Comparison of ENCODE assay signal across 27 mouse cellular contexts in genomic region chr7:143254901-143255300, GRCm38 (mm10).
DNase-seq lines count a peak whose midpoint lies in the region; ATAC-seq and TF ChIP-seq lines count a peak whose summit lies in the region.
"Had no signal": no experiment of that assay in that cellular context is flagged by ENCODE, and none has a peak within 500 bp of the region (broad histone marks: within the 10 kb centered on the region; RNA-seq: fewer than 3 reads in every experiment).

No protein-coding gene starts in this region.

- H3K27ac ChIP-seq in embryonic facial prominence, embryonic 14.5 days (replicated peaks; ENCODE audit: low read depth, low read length): no peak overlapping the region
- no peak overlapping the region for H3K27ac ChIP-seq in embryonic facial prominence, embryonic 10.5 days (replicated peaks)
- H3K27ac ChIP-seq in heart, embryonic 10.5 days: no peak overlapping the region
- H3K27ac ChIP-seq in liver, postnatal 0 days (ENCODE audit: low read depth): no peak overlapping the region
- 0 out of 2 replicates have a peak overlapping the region, but pooled peaks have one; percentile 17 for H3K27ac ChIP-seq in embryonic facial prominence, embryonic 15.5 days (replicated peaks)
- H3K27ac ChIP-seq in forebrain, embryonic 13.5 days: no peak overlapping the region
- H3K27ac ChIP-seq: embryonic facial prominence, embryonic 13.5 days; forebrain, embryonic 10.5 days; forebrain, embryonic 12.5 days; forebrain, embryonic 15.5 days had no signal

- H3K4me2 ChIP-seq in embryonic facial prominence, embryonic 14.5 days (ENCODE audit: low read depth, low read length): no peak overlapping the region
- no peak overlapping the region for H3K4me2 ChIP-seq in liver, postnatal 0 days (ENCODE audit: low read depth, low read length)
- no peak overlapping the region for H3K4me2 ChIP-seq in embryonic facial prominence, embryonic 15.5 days (replicated peaks)
- no peak overlapping the region for H3K4me2 ChIP-seq in forebrain, embryonic 13.5 days
- H3K4me2 ChIP-seq: embryonic facial prominence, embryonic 13.5 days; forebrain, embryonic 12.5 days; forebrain, embryonic 15.5 days had no signal

- peak; percentile 47 for DNase-seq in embryonic facial prominence, embryonic 14.5 days (ENCODE audit: low spot score)
- DNase-seq in embryonic facial prominence, embryonic 10.5 days (ENCODE audit: low spot score): no peak
- DNase-seq in heart, embryonic 10.5 days (ENCODE audit: low spot score): peak; percentile 64
- DNase-seq in heart, adult 8-10 months (ENCODE audit: low spot score): no peak
- DNase-seq in liver, postnatal 0 days: peak; percentile 9
- DNase-seq in liver: no peak
- DNase-seq: adrenal gland, adult 8-10 months; adrenal gland, postnatal 14 days; adrenal gland, postnatal 36 days; B cell, adult 2 months; cerebellum, adult 11-12 months; cerebellum, adult 2 months; cerebellum, adult 9-10 months; cerebellum, postnatal 10 days; cerebellum, postnatal 25 days; forebrain, postnatal 0 days had no signal

- ATAC-seq in embryonic facial prominence, embryonic 14.5 days (ENCODE audit: low read depth): no peak; the same call in 1 of the 2 replicates
- no peak for ATAC-seq in liver, postnatal 0 days
- no peak for ATAC-seq in embryonic facial prominence, embryonic 15.5 days (ENCODE audit: insufficient number of reproducible peaks, low FRiP score, low TSS enrichment, low read depth)
- no peak for ATAC-seq in forebrain, embryonic 13.5 days
- ATAC-seq: activated CD4-positive, CD25-positive, alpha-beta regulatory T cell, adult 4 months; CD4-positive, CD25-positive, alpha-beta regulatory T cell, adult 4 months; forebrain, embryonic 15.5 days; forebrain, postnatal 0 days; Patski had no signal

- H3K9me3 ChIP-seq in embryonic facial prominence, embryonic 14.5 days (ENCODE audit: control insufficient read depth, low read length): peaks cover 23% of the 10 kb centered on the region
- H3K9me3 ChIP-seq in embryonic facial prominence, embryonic 10.5 days: peaks cover 23% of the 10 kb centered on the region
- H3K9me3 ChIP-seq in heart, embryonic 10.5 days: peaks cover 5% of the 10 kb centered on the region
- peaks cover 22% of the 10 kb centered on the region for H3K9me3 ChIP-seq in liver, postnatal 0 days (ENCODE audit: low read length)
- 0 out of 2 replicates have a peak, but pooled peaks cover 12% of the 10 kb centered on the region for H3K9me3 ChIP-seq in embryonic facial prominence, embryonic 15.5 days (replicated peaks)
- peaks cover 23% of the 10 kb centered on the region; the same call in 1 of the 2 replicates for H3K9me3 ChIP-seq in forebrain, embryonic 13.5 days (replicated peaks)

- peaks cover 27% of the 10 kb centered on the region for H3K36me3 ChIP-seq in embryonic facial prominence, embryonic 14.5 days (ENCODE audit: control insufficient read depth, insufficient read depth, low read length)
- H3K36me3 ChIP-seq in embryonic facial prominence, embryonic 10.5 days (replicated peaks): peaks cover 80% of the 10 kb centered on the region
- peaks cover 48% of the 10 kb centered on the region for H3K36me3 ChIP-seq in heart, embryonic 10.5 days
- H3K36me3 ChIP-seq in liver, postnatal 0 days (replicated peaks; ENCODE audit: insufficient read depth, low read length): peaks cover 15% of the 10 kb centered on the region; the same call in 1 of the 2 replicates
- peaks cover 22% of the 10 kb centered on the region for H3K36me3 ChIP-seq in embryonic facial prominence, embryonic 15.5 days
- peaks cover 10% of the 10 kb centered on the region for H3K36me3 ChIP-seq in forebrain, embryonic 13.5 days (ENCODE audit: poor library complexity, severe bottlenecking)

- H3K4me3 ChIP-seq in embryonic facial prominence, embryonic 14.5 days (ENCODE audit: low read depth, low read length): no peak overlapping the region
- H3K4me3 ChIP-seq in embryonic facial prominence, embryonic 10.5 days: no peak overlapping the region
- no peak overlapping the region for H3K4me3 ChIP-seq in heart, embryonic 10.5 days
- no peak overlapping the region for H3K4me3 ChIP-seq in liver, postnatal 0 days (ENCODE audit: low read depth, low read length)
- H3K4me3 ChIP-seq in embryonic facial prominence, embryonic 15.5 days (replicated peaks): no peak overlapping the region
- no peak overlapping the region for H3K4me3 ChIP-seq in forebrain, embryonic 13.5 days
- H3K4me3 ChIP-seq: embryonic facial prominence, embryonic 13.5 days; erythroblast, embryonic 14.5 days; forebrain, embryonic 10.5 days; forebrain, embryonic 12.5 days; forebrain, embryonic 15.5 days had no signal

- no peak overlapping the region for H3K9ac ChIP-seq in embryonic facial prominence, embryonic 14.5 days (ENCODE audit: low read depth, low read length)
- no peak overlapping the region for H3K9ac ChIP-seq in liver, postnatal 0 days (replicated peaks)
- no peak overlapping the region for H3K9ac ChIP-seq in embryonic facial prominence, embryonic 15.5 days
- no peak overlapping the region for H3K9ac ChIP-seq in forebrain, embryonic 13.5 days
- H3K9ac ChIP-seq: embryonic facial prominence, embryonic 13.5 days; forebrain, embryonic 12.5 days; forebrain, embryonic 15.5 days; forebrain, postnatal 0 days had no signal

- WGBS in embryonic facial prominence, embryonic 14.5 days: 76% methylated on average over 2 of the region's 2 CpGs
- 92% methylated on average over 2 of the region's 2 CpGs for WGBS in embryonic facial prominence, embryonic 10.5 days
- WGBS in heart, embryonic 10.5 days: 90% methylated on average over 2 of the region's 2 CpGs
- WGBS in liver, postnatal 0 days (ENCODE audit: insufficient replicate concordance): 87% methylated on average over 2 of the region's 2 CpGs
- 76% methylated on average over 2 of the region's 2 CpGs for WGBS in embryonic facial prominence, embryonic 15.5 days
- 93% methylated on average over 2 of the region's 2 CpGs for whole genome bisulfite sequencing in forebrain, embryonic 13.5 days

- TF ChIP-seq EP300 in liver, postnatal 0 days (IDR thresholded peaks at IDR 0.05; ENCODE audit: low read depth): no peak

- no peaks in the 10 kb centered on the region for H3K27me3 ChIP-seq in embryonic facial prominence, embryonic 14.5 days (replicated peaks; ENCODE audit: control insufficient read depth, insufficient read depth, low read length)
- H3K27me3 ChIP-seq in embryonic facial prominence, embryonic 10.5 days (replicated peaks; ENCODE audit: low read depth, poor library complexity, severe bottlenecking): no peaks in the 10 kb centered on the region
- H3K27me3 ChIP-seq in heart, embryonic 10.5 days (ENCODE audit: insufficient read depth, poor library complexity, severe bottlenecking): no peaks in the 10 kb centered on the region
- H3K27me3 ChIP-seq in liver, postnatal 0 days (ENCODE audit: insufficient read depth, low read length): no peaks in the 10 kb centered on the region
- H3K27me3 ChIP-seq in embryonic facial prominence, embryonic 15.5 days: no peaks in the 10 kb centered on the region
- no peaks in the 10 kb centered on the region for H3K27me3 ChIP-seq in forebrain, embryonic 13.5 days
- H3K27me3 ChIP-seq: CH12.LX; embryonic facial prominence, embryonic 13.5 days; forebrain, embryonic 12.5 days; forebrain, embryonic 15.5 days; Patski had no signal

- no peak for TF ChIP-seq CTCF in liver, postnatal 0 days (IDR thresholded peaks at IDR 0.05; ENCODE audit: low read depth)

- H3K4me1 ChIP-seq in embryonic facial prominence, embryonic 14.5 days (ENCODE audit: control insufficient read depth, insufficient read depth, low read length): no peaks in the 10 kb centered on the region
- H3K4me1 ChIP-seq in embryonic facial prominence, embryonic 10.5 days: peaks cover 16% of the 10 kb centered on the region
- H3K4me1 ChIP-seq in heart, embryonic 10.5 days: peaks cover 7% of the 10 kb centered on the region; the same call in 1 of the 2 replicates
- no peaks in the 10 kb centered on the region for H3K4me1 ChIP-seq in liver, postnatal 0 days (ENCODE audit: insufficient read depth)
- peaks cover 15% of the 10 kb centered on the region; the same call in 1 of the 2 replicates for H3K4me1 ChIP-seq in embryonic facial prominence, embryonic 15.5 days
- H3K4me1 ChIP-seq in forebrain, embryonic 13.5 days: no peaks in the 10 kb centered on the region
- H3K4me1 ChIP-seq: forebrain, embryonic 12.5 days; forebrain, embryonic 15.5 days had no signal

Comparison
In these comparisons a context has a peak if more than half of its experiments do, and no peak if none do; other contexts are left out.
1. DNase-seq: peak in embryonic facial prominence, embryonic 14.5 days (single experiment), heart, embryonic 10.5 days (single experiment) and liver, postnatal 0 days (single experiment); none in embryonic facial prominence, embryonic 10.5 days (single experiment), heart, adult 8-10 months (single experiment) and liver (single experiment).